Comparison of ENCODE assay signal across 8 mouse cellular contexts in the genomic region with DNA sequence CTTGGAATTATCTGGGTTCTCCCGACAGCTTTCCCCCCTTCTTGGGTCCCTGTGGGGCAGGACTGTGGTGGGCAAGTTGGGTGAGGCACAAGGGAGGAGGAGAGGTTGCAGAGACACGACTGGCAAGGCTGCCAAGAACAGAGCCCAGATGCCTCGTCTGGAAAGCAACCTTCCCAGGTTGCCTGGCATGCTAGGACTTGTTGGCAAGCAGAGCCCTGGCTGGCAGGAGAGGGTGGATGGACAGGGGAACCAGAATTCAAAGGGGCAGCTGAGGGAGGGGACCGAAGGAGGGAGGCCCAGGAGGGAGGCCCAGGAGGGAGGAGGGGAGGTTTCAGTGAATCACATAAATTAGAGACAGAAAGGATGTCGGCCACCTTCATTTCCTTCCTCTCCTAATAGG.
DNase-seq lines count a peak whose midpoint lies in the region; ATAC-seq and TF ChIP-seq lines count a peak whose summit lies in the region.

No protein-coding gene starts in this region.

- H3K36me3 ChIP-seq in intestine, embryonic 15.5 days = no peaks in the 10 kb centered on the region

- no peak for TF ChIP-seq CTCF in gastrocnemius, adult 2 months (IDR thresholded peaks at IDR 0.05)

- no peaks in the 10 kb centered on the region for H3K27me3 ChIP-seq in intestine, embryonic 15.5 days (replicated peaks)

- H3K4me2 ChIP-seq in intestine, embryonic 15.5 days (replicated peaks) = no peak overlapping the region

- H3K9ac ChIP-seq in intestine, embryonic 15.5 days = no peak overlapping the region

- no peaks in the 10 kb centered on the region for H3K9me3 ChIP-seq in intestine, embryonic 15.5 days

- intact Hi-C loops in gastrocnemius, adult 2 months (cut with DNase I) = no loop called here

- ATAC-seq in intestine, embryonic 15.5 days = no peak
- no peak for ATAC-seq in megakaryocyte progenitor cell, adult 5-6 weeks (replicated peaks; ENCODE audit: poor library complexity)

- peak; percentile 33 for DNase-seq in gastrocnemius, adult 2 months
- no peak for DNase-seq in gastrocnemius, postnatal 25 days
- peak; percentile 55 for DNase-seq in brain, adult 2 months (ENCODE audit: low read depth, low spot score)
- peak; percentile 25 for DNase-seq in fat pad, adult 2 months (ENCODE audit: extremely low read depth, low read depth, low spot score)
- DNase-seq in retina, embryonic 14.5 days (ENCODE audit: low spot score) = peak; percentile 38
- no peak for DNase-seq in gastrocnemius, postnatal 10 days

- no peak overlapping the region for H3K4me3 ChIP-seq in gastrocnemius, adult 2 months
- H3K4me3 ChIP-seq in intestine, embryonic 15.5 days (replicated peaks) = no peak overlapping the region

- peaks cover 48% of the 10 kb centered on the region for H3K4me1 ChIP-seq in intestine, embryonic 15.5 days (replicated peaks)

- WGBS in intestine, embryonic 15.5 days = 19% methylated on average over 5 of the region's 5 CpGs

- H3K27ac ChIP-seq in gastrocnemius, adult 2 months = no peak overlapping the region
- H3K27ac ChIP-seq in intestine, embryonic 15.5 days = 0 out of 2 replicates have a peak overlapping the region, but pooled peaks have one; percentile 2

Comparison
In these comparisons a context has a peak if more than half of its experiments do, and no peak if none do; other contexts are left out.
1. DNase-seq: peak in gastrocnemius, adult 2 months (single experiment), brain, adult 2 months (single experiment), fat pad, adult 2 months (single experiment) and retina, embryonic 14.5 days (single experiment); none in gastrocnemius, postnatal 25 days (single experiment) and gastrocnemius, postnatal 10 days (single experiment).